Mouse (Mus musculus) forebrain, postnatal 0 days (tissue): ENCODE measurements around the gene Sbf2. TPM values are rescaled to one million over a fixed set of nuclear protein-coding genes. Genes with fewer than 3 reads are reported as not detected.

Experiments
- ATAC-seq: fragments of 200-750 bp; cut with Nextera tagmentation; 2 replicates; pipeline ENCODE4 v1.8.0; 2017; ENCODE audit warnings: mild to moderate bottlenecking, moderate library complexity
- DNase-seq: peaks from one replicate; pipeline ENCODE4 v3.0.0-alpha.2; 2015
- H3K27ac ChIP-seq: fragments of 300-500 bp; sonication (generic); 2 replicates; pipeline ENCODE4 v1.5.1; 2014; ENCODE audit warnings: low read depth, mild to moderate bottlenecking, antibody characterized with exemption, low read length, moderate library complexity, mixed read lengths
- H3K27me3 ChIP-seq: fragments of 300-500 bp; sonication (generic); 2 replicates; pipeline ENCODE4 v1.6.1; 2014; ENCODE audit warnings: mild to moderate bottlenecking, low read length, mixed read lengths; ENCODE audit not compliant: insufficient read depth
- H3K36me3 ChIP-seq: fragments of 300-500 bp; sonication (generic); 2 replicates; pipeline ENCODE4 v1.6.1; 2014; ENCODE audit warnings: mild to moderate bottlenecking, moderate library complexity; ENCODE audit not compliant: insufficient read depth
- H3K4me1 ChIP-seq: fragments of 300-500 bp; sonication (generic); 2 replicates; pipeline ENCODE4 v1.6.1; 2014; ENCODE audit warnings: antibody characterized with exemption; ENCODE audit not compliant: insufficient read depth
- H3K4me2 ChIP-seq: fragments of 300-500 bp; sonication (generic); 2 replicates; pipeline ENCODE4 v1.6.1; 2014; ENCODE audit warnings: low read depth, mild to moderate bottlenecking, moderate library complexity
- H3K4me3 ChIP-seq: fragments of 300-500 bp; sonication (generic); 2 replicates; pipeline ENCODE4 v1.5.1; 2014; ENCODE audit warnings: low read depth, low read length, mixed read lengths
- H3K9ac ChIP-seq: fragments of 300-500 bp; sonication (generic); 2 replicates; pipeline ENCODE4 v1.6.1; 2014; ENCODE audit warnings: mild to moderate bottlenecking
- H3K9me3 ChIP-seq: fragments of 300-500 bp; sonication (generic); 2 replicates; pipeline ENCODE4 v1.6.1; 2016; ENCODE audit warnings: low read length
- CTCF ChIP-seq: sonication (generic); IDR thresholded peaks from 2 replicates; pipeline ENCODE4 v1.5.1; 2016; ENCODE audit warnings: antibody characterized with exemption, control low read depth, low read depth
- WGBS: fragments of 180-500 bp; shearing (Covaris S2); extraction: QIAGEN DNeasy Blood & Tissue Kit; methylation state at CpG from one replicate; pipeline ENCODE4 v1.1.7; 2014; 5-methylcytosine and 5-hydroxymethylcytosine counted together
- polyA plus RNA-seq: library from polyadenylated mRNA; unstranded; fragments of >200 nt; fragmentation: Nextera tagmentation; extraction: Ambion mirVana; gene quantifications from 2 replicates; pipeline ENCODE4 v1.2.1, GENCODE M21; 2015
- total RNA-seq: library from RNA; depleted of rRNA; stranded (reverse); fragments of >200 nt; gene quantifications from 2 replicates; pipeline ENCODE4 v1.2.3, GENCODE M21; 2014; rRNA removed

Gene Sbf2
- total RNA-seq (74.2 and 88.3 TPM in 2 replicates), polyA plus RNA-seq (25.6 and 43.3 TPM in 2 replicates)

GRCm38 (mm10) chr7:110614133-110615063 lies at the start of gene Sbf2:
Sbf2 (minus strand) TSS chr7:110614922.
- 3% methylated on average over 115 of the region's 127 CpGs for WGBS
- peak within 1 kb of the TSS; percentile 98 for H3K9ac ChIP-seq
- DNase-seq, result peak; percentile 90
- H3K27ac ChIP-seq, result peak within 1 kb of the TSS; percentile 95
- no peaks in the 10 kb centered on the region for H3K36me3 ChIP-seq
- H3K4me3 ChIP-seq, result peak within 1 kb of the TSS; percentile 91
- peaks cover 10% of the 10 kb centered on the region; the same call in 1 of the 2 replicates for H3K4me1 ChIP-seq
- ATAC-seq, result peak; percentile 89
- TF ChIP-seq CTCF, result 0 out of 2 replicates have a peak, but pooled peaks have one; percentile 10
- H3K27me3 ChIP-seq, result no peaks in the 10 kb centered on the region
- H3K4me2 ChIP-seq, result peak within 1 kb of the TSS; percentile 90
- no peaks in the 10 kb centered on the region for H3K9me3 ChIP-seq

GRCm38 (mm10) chr7:110658378-110658928 lies 43.7 kb upstream of the Sbf2 start:
- Histone ChIP-seq H3K4me1 (no peaks in the 10 kb centered on the region), H3K27ac (no peak overlapping the region), H3K36me3 (no peaks in the 10 kb centered on the region), H3K9me3 (no peaks in the 10 kb centered on the region), H3K4me2 (no peak overlapping the region), H3K9ac (no peak overlapping the region), H3K27me3 (no peaks in the 10 kb centered on the region), H3K4me3 (no peak overlapping the region)
- DNase-seq (no peak), ATAC-seq (no peak)
- 66% methylated on average over 3 of the region's 3 CpGs for WGBS
- no peak for TF ChIP-seq CTCF

DNA sequence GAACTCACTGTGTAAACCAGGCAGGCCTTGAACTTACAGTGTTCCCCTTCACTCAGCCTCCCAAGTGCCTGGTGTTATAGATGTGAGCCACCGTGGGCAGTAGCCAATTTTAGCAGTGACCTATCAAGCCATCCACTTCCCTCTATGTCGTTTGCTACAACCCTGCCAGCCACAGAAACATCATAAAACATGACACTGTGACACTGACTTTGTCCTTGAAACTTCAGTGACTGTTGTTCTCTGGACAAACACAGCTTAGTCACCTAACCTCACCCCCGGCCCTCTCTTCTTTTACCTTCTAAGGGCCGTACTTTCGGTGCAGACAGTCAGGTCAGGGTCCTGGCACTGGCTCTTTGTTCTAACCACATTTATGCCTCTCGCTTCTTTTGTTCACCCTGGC lies 41.2 kb upstream of the Sbf2 start:
- H3K36me3 ChIP-seq, result no peaks in the 10 kb centered on the region
- DNase-seq, result no peak
- no peaks in the 10 kb centered on the region for H3K9me3 ChIP-seq
- no peaks in the 10 kb centered on the region for H3K27me3 ChIP-seq
- WGBS, result 61% methylated on average over 6 of the region's 6 CpGs
- H3K4me3 ChIP-seq, result no peak overlapping the region
- no peak overlapping the region for H3K9ac ChIP-seq
- no peak for TF ChIP-seq CTCF
- no peak overlapping the region for H3K27ac ChIP-seq
- no peak for ATAC-seq
- H3K4me2 ChIP-seq, result no peak overlapping the region
- no peaks in the 10 kb centered on the region for H3K4me1 ChIP-seq

- Histone ChIP-seq H3K9ac (no peak overlapping the region), H3K4me3 (no peak overlapping the region), H3K36me3 (no peaks in the 10 kb centered on the region), H3K4me1 (no peaks in the 10 kb centered on the region), H3K27ac (no peak overlapping the region), H3K27me3 (no peaks in the 10 kb centered on the region), H3K4me2 (no peak overlapping the region), H3K9me3 (no peaks in the 10 kb centered on the region)
- DNase-seq (no peak), ATAC-seq (no peak)
- WGBS, result 65% methylated on average over 3 of the region's 3 CpGs
- no peak for TF ChIP-seq CTCF
Observed at GRCm38 (mm10) chr7:110655230-110655629, 40.5 kb upstream of the Sbf2 start.

GRCm38 (mm10) chr7:110651091-110651490 lies 36.4 kb upstream of the Sbf2 start:
- H3K4me3 ChIP-seq, result no peak overlapping the region
- TF ChIP-seq CTCF, result no peak
- no peaks in the 10 kb centered on the region for H3K4me1 ChIP-seq
- 74% methylated on average over 6 of the region's 6 CpGs for WGBS
- no peaks in the 10 kb centered on the region for H3K36me3 ChIP-seq
- H3K27me3 ChIP-seq, result no peaks in the 10 kb centered on the region
- no peak for ATAC-seq
- no peak overlapping the region for H3K4me2 ChIP-seq
- no peak overlapping the region for H3K9ac ChIP-seq
- DNase-seq, result no peak
- no peak overlapping the region for H3K27ac ChIP-seq
- H3K9me3 ChIP-seq, result no peaks in the 10 kb centered on the region

- 81% methylated on average over 4 of the region's 4 CpGs for WGBS
- ATAC-seq (no peak), DNase-seq (no peak)
- Histone ChIP-seq H3K27me3 (no peaks in the 10 kb centered on the region), H3K4me2 (no peak overlapping the region), H3K4me1 (no peaks in the 10 kb centered on the region), H3K27ac (no peak overlapping the region), H3K9ac (no peak overlapping the region), H3K36me3 (no peaks in the 10 kb centered on the region), H3K4me3 (no peak overlapping the region), H3K9me3 (no peaks in the 10 kb centered on the region)
- TF ChIP-seq CTCF, result no peak
Observed at GRCm38 (mm10) chr7:110650491-110650890, 35.8 kb upstream of the Sbf2 start.
